Mouse (Mus musculus) lung, embryonic 14.5 days (tissue): ENCODE data around the gene Ptch1. TPM values are rescaled to one million over a fixed set of nuclear protein-coding genes. Genes with fewer than 3 reads are reported as not detected.

ENCODE experiments used
- ATAC-seq: fragments of 200-750 bp; cut with Nextera tagmentation; 2 replicates; pipeline ENCODE4 v1.8.0; 2017; ENCODE audit warnings: mild to moderate bottlenecking, moderate TSS enrichment, moderate library complexity; ENCODE audit not compliant: insufficient read depth
- DNase-seq: peaks from one replicate; pipeline ENCODE4 v3.0.0-alpha.2; 2015
- H3K27ac ChIP-seq: fragments of 300-500 bp; sonication (generic); 2 replicates; pipeline ENCODE4 v1.5.1; 2014; ENCODE audit warnings: low read depth, mild to moderate bottlenecking, moderate library complexity
- H3K27me3 ChIP-seq: fragments of 300-500 bp; sonication (generic); 2 replicates; pipeline ENCODE4 v1.6.1; 2014; ENCODE audit warnings: low read length, control low read depth; ENCODE audit not compliant: insufficient read depth
- H3K36me3 ChIP-seq: fragments of 300-500 bp; sonication (generic); 2 replicates; pipeline ENCODE4 v1.6.1; 2014; ENCODE audit warnings: control low read depth; ENCODE audit not compliant: insufficient read depth
- H3K4me1 ChIP-seq: fragments of 300-500 bp; sonication (generic); 2 replicates; pipeline ENCODE4 v1.6.1; 2014; ENCODE audit warnings: antibody characterized with exemption, control low read depth; ENCODE audit not compliant: insufficient read depth
- H3K4me2 ChIP-seq: fragments of 300-500 bp; sonication (generic); 2 replicates; pipeline ENCODE4 v1.6.1; 2014; ENCODE audit warnings: mild to moderate bottlenecking
- H3K4me3 ChIP-seq: fragments of 300-500 bp; sonication (generic); 2 replicates; pipeline ENCODE4 v1.5.1; 2014; ENCODE audit warnings: low read depth, low read length
- H3K9ac ChIP-seq: fragments of 300-500 bp; sonication (generic); 2 replicates; pipeline ENCODE4 v1.6.1; 2014
- H3K9me3 ChIP-seq: fragments of 300-500 bp; sonication (generic); 2 replicates; pipeline ENCODE4 v1.6.1; 2016; ENCODE audit warnings: low read depth, low read length, control low read depth
- CTCF ChIP-seq: IDR thresholded peaks from 2 replicates; pipeline ENCODE4 v1.5.1; 2016; ENCODE audit warnings: antibody characterized with exemption, low read depth
- WGBS: fragments of 180-500 bp; shearing (Covaris S2); extraction: QIAGEN DNeasy Blood & Tissue Kit; methylation state at CpG from one replicate; pipeline ENCODE4 v1.1.7; 2014; 5-methylcytosine and 5-hydroxymethylcytosine counted together
- polyA plus RNA-seq: library from polyadenylated mRNA; unstranded; fragments of >200 nt; fragmentation: Nextera tagmentation; extraction: Ambion mirVana; gene quantifications from 2 replicates; pipeline ENCODE4 v1.2.1, GENCODE M21; 2014

Ptch1 gene
- polyA plus RNA-seq, 1 experiment from 2014 or later: 68.6 TPM

- WGBS: 56% methylated on average over 26 of the region's 26 CpGs
- H3K4me3 ChIP-seq: no peak overlapping the region
- H3K4me1 ChIP-seq: peaks cover 13% of the 10 kb centered on the region; the same call in 1 of the 2 replicates
- H3K27me3 ChIP-seq: no peaks in the 10 kb centered on the region
- ATAC-seq (no peak), DNase-seq (peak; percentile 63)
- H3K27ac ChIP-seq: peak overlapping the region; percentile 67
- no peak for TF ChIP-seq CTCF
- H3K36me3 ChIP-seq: peaks cover 97% of the 10 kb centered on the region
- H3K9ac ChIP-seq: no peak overlapping the region
- H3K9me3 ChIP-seq: no peaks in the 10 kb centered on the region
- no peak overlapping the region for H3K4me2 ChIP-seq
Observed at GRCm38 (mm10) chr13:63513374-63514098, 59.9 kb downstream of the Ptch1 start.

- peaks cover 13% of the 10 kb centered on the region; the same call in 1 of the 2 replicates for H3K4me1 ChIP-seq
- TF ChIP-seq CTCF: no peak
- no peak overlapping the region for H3K4me2 ChIP-seq
- DNase-seq (peak; percentile 10), ATAC-seq (no peak)
- H3K4me3 ChIP-seq: no peak overlapping the region
- H3K36me3 ChIP-seq: peaks cover 96% of the 10 kb centered on the region
- H3K27ac ChIP-seq: 0 out of 2 replicates have a peak overlapping the region, but pooled peaks have one; percentile 4
- 54% methylated on average over 6 of the region's 6 CpGs for WGBS
- H3K9me3 ChIP-seq: no peaks in the 10 kb centered on the region
- no peaks in the 10 kb centered on the region for H3K27me3 ChIP-seq
- no peak overlapping the region for H3K9ac ChIP-seq
Observed at GRCm38 (mm10) chr13:63512411-63512810, 61.0 kb downstream of the Ptch1 start.

- no peaks in the 10 kb centered on the region for H3K27me3 ChIP-seq
- no peaks in the 10 kb centered on the region for H3K4me1 ChIP-seq
- no peak overlapping the region for H3K4me2 ChIP-seq
- ATAC-seq: no peak
- no peak overlapping the region for H3K9ac ChIP-seq
- H3K36me3 ChIP-seq: peaks cover 56% of the 10 kb centered on the region
- H3K9me3 ChIP-seq: no peaks in the 10 kb centered on the region
- TF ChIP-seq CTCF: peak; percentile 38; the same call in 1 of the 2 replicates
- 54% methylated on average over 5 of the region's 5 CpGs for WGBS
- no peak overlapping the region for H3K4me3 ChIP-seq
- no peak overlapping the region for H3K27ac ChIP-seq
- DNase-seq: no peak
Observed at GRCm38 (mm10) chr13:63507821-63508220, 65.6 kb downstream of the Ptch1 start.

- 73% methylated on average over 6 of the region's 6 CpGs for WGBS
- Histone ChIP-seq H3K36me3 (peaks cover 48% of the 10 kb centered on the region), H3K4me3 (no peak overlapping the region), H3K9me3 (no peaks in the 10 kb centered on the region), H3K27ac (no peak overlapping the region), H3K4me2 (no peak overlapping the region), H3K4me1 (no peaks in the 10 kb centered on the region), H3K9ac (no peak overlapping the region), H3K27me3 (no peaks in the 10 kb centered on the region)
- ATAC-seq (0 out of 2 replicates have a peak, but pooled peaks have one; percentile 16), DNase-seq (no peak)
- no peak for TF ChIP-seq CTCF
Observed at GRCm38 (mm10) chr13:63507001-63507556, 66.3 kb downstream of the Ptch1 start.

- peaks cover 41% of the 10 kb centered on the region for H3K36me3 ChIP-seq
- no peak overlapping the region for H3K27ac ChIP-seq
- H3K27me3 ChIP-seq: no peaks in the 10 kb centered on the region
- no peaks in the 10 kb centered on the region for H3K4me1 ChIP-seq
- TF ChIP-seq CTCF: no peak
- no peaks in the 10 kb centered on the region for H3K9me3 ChIP-seq
- 34% methylated on average over 1 of the region's 1 CpGs for WGBS
- no peak overlapping the region for H3K4me2 ChIP-seq
- DNase-seq: no peak
- ATAC-seq: 0 out of 2 replicates have a peak, but pooled peaks have one; percentile 7
- no peak overlapping the region for H3K9ac ChIP-seq
- no peak overlapping the region for H3K4me3 ChIP-seq
Observed at GRCm38 (mm10) chr13:63506364-63506763, 67.0 kb downstream of the Ptch1 start.

GRCm38 (mm10) chr13:63502391-63502790 lies 71.0 kb downstream of the Ptch1 start:
- Histone ChIP-seq H3K4me2 (no peak overlapping the region), H3K9me3 (no peaks in the 10 kb centered on the region), H3K36me3 (peaks cover 5% of the 10 kb centered on the region), H3K4me3 (no peak overlapping the region), H3K27me3 (no peaks in the 10 kb centered on the region), H3K27ac (no peak overlapping the region), H3K4me1 (no peaks in the 10 kb centered on the region), H3K9ac (no peak overlapping the region)
- TF ChIP-seq CTCF: no peak
- ATAC-seq (no peak), DNase-seq (no peak)
- 90% methylated on average over 2 of the region's 2 CpGs for WGBS

GRCm38 (mm10) chr13:63499489-63499888 lies 73.9 kb downstream of the Ptch1 start:
- WGBS: 70% methylated on average over 2 of the region's 2 CpGs
- no peaks in the 10 kb centered on the region for H3K27me3 ChIP-seq
- no peak for ATAC-seq

More at GRCm38 (mm10) chr13:63499489-63499888, 73.9 kb downstream of the Ptch1 start:
- Histone ChIP-seq H3K4me3 (no peak overlapping the region), H3K9me3 (no peaks in the 10 kb centered on the region), H3K4me2 (no peak overlapping the region), H3K27ac (no peak overlapping the region), H3K36me3 (no peaks in the 10 kb centered on the region), H3K4me1 (no peaks in the 10 kb centered on the region; the same call in 1 of the 2 replicates), H3K9ac (no peak overlapping the region)
- TF ChIP-seq CTCF: no peak
- DNase-seq: no peak
